Mouse (Mus musculus): ENCODE measurements at regions not wholly inside any gene's neighbourhood (a gene's known extent, or its start where the extent isn't known, plus 50 kb on each side); places are given as distances from the start of the nearest gene placed in this dataset.
A peak's percentile ranks its signal among the peaks of the same experiment; 100 is the strongest.
"Not testable (repeated sequence)": the region's sequence is repeated elsewhere in the genome, so short reads cannot be mapped to it uniquely, and the experiment has no call there.

DNA sequence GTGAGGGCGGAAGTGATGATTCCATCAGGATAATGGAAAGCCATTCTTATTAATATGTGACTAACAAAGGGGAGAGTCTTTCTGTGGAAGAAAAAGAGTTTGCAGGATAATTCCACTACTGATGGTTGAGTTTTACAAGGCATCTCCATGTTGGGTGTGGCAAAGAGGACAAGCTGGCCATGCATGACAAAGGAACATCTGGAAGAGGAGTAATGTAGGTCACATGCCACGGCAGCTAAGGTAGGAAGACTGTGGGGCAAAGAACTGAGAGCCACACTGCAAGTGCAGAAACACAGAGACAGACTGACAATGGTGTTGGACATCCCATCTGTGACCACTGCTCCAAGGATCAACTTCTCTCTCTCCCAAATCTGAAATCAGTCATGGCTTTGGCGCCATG is 196.4 kb upstream of the Gdi2 start:
- DNase-seq (ENCODE audit: low spot score), result no peak

DNA sequence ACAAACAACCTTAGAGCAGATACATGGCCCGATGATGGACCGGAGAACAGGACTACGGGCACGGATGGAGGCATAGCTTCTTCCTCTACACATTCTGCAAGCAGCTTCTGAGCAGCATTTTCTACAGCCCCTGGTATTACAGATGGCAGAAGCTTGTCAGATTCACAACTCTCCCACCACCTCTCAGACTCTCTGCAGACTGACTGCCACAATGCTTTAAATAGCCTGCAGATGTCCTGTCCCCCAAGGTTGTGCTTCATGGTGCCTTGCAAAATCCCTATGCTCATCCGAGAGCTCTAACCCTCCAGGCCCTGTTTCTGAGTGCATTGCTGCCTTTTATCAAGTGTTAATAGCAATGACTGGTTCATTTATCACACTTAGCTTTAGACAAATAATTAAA is 194.3 kb upstream of the Gdi2 start:
- DNase-seq (ENCODE audit: low spot score), result no peak

DNA sequence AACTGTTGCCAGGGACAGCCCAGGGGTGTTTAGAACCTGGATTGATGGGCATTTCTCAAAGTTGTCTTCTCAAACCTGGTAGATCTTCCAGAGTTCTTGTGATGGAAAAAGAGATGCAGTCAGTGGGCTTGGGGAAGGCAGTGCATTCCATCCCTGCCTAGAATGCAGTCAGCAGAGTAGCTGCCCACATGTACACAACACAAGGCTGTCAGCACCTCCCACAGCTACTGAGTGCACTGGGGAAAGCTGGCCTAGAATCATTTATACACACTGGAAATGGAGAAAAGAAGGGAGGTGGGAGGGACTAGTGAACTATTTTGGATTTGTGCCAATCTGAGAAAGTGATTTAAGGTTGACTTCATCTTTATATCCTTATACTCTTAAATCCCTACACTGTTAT is 183.0 kb upstream of the Gdi2 start:
- DNase-seq (ENCODE audit: low spot score), result not testable (repeated sequence)

DNA sequence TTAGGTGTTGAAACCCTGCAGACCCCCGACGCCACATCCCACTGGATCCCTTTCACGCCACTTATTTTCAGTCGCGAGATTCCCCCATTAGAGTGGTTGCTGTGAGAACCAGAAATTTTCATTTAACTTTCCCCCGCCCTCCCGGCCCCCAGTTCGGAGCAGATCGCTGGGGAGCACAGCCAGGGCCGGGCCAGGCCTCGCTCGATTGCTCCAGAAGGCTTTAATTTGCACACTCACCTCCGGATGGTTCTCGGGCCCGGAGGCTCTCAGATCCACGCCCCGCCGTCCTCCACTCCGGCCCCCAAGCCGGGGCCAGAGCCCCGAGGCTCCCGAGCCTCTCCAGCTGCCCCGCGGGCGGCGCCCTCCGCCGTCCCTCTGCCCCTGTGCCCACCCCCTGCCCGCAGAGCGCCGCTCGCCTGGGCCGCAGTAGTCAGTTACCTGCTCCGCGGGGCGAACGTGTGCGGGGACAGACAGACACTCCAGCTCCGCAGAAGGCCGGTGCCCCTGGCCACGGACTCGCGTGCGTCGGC is 179.7 kb upstream of the Gdi2 start:
- DNase-seq (ENCODE audit: low spot score), result no peak

DNA sequence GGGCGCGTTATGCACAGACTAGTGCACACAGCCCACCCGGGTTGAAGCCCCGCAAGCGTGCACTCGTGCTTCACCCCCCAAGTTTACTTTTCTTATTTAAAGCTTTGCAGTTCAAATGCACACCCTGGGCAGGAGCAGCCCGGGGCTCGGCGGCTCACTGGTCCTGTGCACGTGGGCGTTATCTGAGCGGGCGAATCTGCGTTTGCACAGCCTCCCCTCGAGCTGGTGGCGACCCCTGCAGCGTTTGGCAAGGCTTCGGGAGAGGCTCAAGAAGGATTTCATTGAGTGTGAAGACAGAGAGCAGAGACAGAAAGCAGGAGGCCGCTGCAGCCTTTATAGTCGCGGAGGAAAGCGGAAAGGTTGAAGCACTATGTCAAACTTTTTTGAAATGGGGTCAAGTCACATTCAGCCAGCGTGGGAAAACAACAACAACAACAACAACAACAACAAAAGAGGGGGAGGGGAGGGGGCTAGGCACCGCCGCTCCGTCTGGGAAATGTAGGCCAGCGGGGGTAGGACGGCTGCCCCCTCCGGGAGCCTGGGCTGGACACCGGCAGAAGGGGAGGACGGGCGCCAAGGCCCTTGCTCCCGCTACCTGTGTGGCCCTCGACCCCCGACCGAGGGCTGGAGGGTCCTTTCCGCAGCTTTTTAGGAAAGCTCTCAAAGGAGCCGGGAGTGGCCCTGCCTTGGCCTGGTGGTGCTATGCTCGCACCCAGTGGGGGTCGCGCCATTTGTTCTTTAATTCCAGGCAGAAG is 178.7 kb upstream of the Gdi2 start:
- peak; percentile 36 for DNase-seq (ENCODE audit: low spot score)

DNA sequence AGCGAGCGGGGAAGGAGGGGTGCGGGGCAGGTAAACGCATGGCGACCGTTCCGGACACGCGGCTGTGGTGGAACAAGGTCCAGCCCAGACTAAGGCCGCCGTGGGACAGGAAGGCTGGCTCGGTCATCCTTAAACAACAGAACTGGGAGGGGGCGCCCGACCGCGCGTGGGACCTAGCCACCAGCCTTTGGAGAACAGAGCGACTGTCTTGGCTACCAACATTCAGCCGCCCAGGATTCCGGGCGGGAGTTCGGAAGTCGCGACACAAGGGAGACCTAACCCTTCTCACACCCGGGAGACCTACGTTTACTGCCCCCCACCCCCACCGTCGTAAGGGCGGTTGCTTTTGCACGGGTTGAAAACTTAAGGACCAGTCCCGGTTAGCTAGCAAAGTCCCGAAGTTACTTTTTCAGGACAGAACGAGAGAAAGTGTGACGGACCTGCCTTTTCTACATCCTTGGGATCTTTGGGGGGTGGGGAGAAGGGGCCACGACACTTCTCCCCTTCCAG is 178.1 kb upstream of the Gdi2 start:
- DNase-seq (ENCODE audit: low spot score), result not testable (repeated sequence)

DNA sequence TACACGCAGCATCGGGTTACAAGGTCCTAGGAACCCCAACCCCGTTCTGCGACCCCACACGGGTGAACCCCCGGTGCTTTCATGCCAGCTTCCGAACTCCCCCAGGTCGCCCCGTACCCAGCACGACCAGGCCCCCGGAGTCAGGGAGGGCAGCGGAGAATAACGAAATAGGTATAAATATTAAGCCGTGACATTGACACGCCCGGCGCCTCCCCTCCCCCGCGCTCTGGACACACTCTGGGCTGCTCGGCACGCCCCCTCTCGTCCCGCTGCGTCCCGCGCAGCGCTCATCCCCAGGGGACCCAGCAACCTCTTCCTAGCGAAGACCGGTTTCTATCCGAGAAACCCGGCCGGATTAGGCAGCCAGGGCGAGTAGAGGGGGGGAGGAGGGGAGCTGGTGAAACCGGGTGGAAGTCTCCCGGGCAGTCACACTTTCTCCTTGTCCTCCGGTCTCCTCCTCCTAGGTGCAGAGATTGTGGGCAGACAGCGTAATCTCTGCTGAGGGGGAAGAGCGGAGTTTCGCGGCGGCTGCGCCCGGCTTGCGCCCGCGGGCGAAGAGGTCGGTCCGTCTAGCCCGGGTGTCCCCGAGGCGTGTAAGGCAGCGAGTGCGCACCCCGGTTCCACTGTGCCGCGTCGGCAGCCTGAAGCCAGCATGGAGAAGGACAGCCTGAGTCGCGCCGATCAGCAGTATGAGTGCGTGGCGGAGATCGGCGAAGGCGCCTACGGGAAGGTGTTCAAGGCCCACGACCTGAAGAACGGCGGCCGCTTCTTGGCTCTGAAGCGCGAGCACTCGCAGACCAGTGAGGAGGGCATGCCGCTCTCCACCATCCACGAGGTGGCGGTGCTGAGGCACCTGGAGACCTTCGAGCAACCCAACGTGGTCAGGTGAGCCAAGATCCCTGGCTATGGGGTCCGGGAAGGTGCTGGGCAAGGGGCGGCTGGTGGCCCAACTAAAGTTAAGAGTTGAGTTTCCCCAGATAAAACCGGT is 177.1 kb upstream of the Gdi2 start:
- peak; percentile 58 for DNase-seq (ENCODE audit: low spot score)

DNA sequence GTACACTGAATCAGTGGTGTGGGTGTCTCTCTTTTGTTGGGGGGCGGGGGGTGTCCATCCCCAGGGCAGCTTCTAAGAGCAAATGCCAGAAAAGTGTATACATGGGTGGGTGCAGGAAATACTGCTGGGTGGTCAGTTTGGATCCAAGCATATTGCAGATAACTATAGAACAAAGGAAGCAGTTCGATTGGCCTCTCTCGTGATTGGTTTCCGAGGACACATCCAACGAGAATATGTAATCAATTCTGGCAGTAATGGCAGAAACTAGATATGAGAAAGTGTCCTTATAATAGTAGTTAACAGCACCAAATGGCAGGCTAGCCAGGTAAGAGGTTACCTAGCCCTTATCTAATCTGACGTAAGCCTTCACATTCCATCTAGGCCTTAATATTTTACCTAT is 165.2 kb upstream of the Gdi2 start:
- DNase-seq (ENCODE audit: low spot score), result peak; percentile 81

DNA sequence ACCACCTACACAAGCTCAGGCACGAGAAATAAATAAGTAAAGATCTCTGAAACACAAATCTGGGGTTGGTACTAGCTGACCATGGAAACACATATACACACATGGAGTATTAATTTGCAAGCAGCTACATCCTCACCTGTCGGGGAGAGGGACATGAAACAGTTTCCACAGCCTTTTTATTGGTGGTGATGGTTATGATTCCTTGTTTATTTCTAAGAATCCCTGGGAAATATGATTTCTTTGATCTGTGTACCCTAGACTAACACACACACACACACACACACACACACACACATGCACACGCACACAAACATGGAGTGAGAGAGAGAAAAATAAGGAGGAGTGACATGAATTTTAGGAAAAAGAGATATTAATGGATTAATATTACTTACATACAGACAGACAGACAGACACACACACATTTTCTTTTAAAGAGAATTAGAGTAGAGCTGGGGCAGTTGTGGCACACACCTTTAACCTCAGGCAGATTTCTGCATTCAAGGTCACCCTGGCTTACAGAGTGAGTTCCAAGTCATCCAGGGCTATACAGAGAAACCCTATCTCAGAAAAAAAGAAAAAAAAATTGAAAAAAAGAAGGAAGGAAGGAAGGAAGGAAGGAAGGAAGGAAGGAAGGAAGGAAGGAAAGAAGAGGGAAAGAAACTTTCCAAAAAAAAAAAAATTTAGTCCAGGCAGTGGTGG is 164.2 kb upstream of the Gdi2 start:
- DNase-seq (ENCODE audit: low spot score), result peak; percentile 19

DNA sequence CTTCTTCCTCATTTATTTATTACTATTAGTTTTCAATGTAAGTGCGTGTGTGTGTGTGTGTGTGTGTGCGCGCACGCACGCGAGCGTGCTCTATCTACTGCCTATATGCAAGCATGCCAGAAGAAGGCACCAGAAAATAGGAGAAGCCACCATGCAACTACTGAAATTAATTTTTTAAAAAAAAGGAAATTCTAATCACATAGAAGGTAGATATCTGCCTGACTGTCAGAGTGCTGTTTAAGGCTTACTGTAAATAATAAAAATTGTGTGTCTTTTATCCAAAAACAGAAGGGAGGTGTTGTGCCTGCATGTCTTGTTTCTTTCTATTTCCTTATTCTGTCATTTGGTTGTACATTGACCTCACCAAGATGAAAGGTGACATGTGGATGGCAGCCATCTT is 163.1 kb upstream of the Gdi2 start:
- no peak for DNase-seq (ENCODE audit: low spot score)

DNA sequence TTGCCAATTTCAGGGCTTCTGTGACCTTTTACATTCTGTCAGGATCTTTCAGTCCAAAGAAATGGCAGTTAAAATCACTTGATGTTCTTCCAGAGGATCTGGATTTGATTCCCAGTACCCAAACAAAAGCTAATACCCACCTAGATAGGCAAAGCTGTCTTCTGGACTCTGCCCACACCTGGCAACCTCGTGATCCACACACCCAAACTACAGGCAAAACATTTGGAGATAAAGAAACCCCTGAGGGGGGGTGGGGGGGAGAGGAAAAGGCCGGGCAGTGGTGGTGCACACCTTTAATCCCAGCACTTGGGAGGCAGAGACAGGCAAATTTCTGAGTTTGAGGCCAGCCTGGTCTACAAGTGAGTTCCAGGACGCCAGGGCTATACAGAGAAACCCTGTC is 160.1 kb upstream of the Gdi2 start:
- DNase-seq (ENCODE audit: low spot score), result not testable (repeated sequence)

DNA sequence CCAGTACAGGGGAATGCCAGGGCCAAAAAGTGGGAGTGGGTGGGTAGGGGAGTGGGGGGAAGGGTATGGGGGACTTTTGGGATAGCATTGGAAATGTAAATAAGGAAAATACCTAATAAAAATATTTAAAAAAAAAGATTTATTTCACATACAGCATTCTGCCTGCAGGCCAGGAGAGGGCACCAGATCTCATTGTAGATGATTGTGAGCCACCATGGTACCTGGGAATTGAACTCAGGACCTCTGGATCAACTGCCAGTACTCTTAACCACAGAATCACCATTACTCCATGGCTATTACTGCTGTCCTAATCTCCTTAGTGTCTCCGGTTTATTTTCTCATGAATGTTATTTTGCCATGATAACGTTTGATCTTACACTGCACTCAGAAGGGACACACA is 132.1 kb upstream of the Gdi2 start:
- DNase-seq (ENCODE audit: low spot score), result not testable (repeated sequence)

DNA sequence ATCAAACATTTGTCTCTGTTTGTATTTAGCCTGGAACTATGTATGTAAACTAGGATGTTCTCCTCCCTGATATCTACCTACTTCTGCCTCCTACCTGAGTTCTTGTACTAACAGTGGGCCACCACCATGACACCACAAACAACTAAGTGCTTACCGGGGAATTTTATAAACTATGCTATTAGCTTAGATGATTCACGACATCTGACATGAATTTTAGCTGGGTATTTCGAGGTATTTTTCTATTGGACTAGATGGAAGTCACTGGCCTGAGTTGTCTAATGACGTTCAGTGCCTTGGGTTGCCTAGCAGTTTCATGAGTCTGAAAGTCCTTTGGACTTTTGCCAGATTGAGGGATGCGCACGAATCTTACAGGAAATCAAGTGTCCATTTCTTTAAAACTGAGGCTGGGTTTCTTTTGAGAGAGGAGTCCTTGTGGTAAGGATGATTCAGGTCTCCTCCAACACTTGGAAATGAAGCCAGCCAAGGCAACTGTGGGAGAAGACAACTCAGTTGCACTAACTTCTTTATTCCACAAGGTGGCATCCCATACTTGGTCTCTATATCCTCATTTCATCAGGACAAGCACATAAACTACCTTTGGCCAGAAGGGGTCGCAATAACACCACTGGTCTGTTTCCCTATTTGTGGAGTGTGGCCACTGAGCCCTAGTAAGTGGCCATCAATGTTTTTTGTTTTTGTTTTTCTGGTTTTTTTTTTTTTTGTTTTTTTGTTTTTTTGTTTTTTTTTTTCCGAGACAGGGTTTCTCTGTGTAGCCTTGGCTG is 131.4 kb upstream of the Gdi2 start:
- DNase-seq (ENCODE audit: low spot score), result peak; percentile 76

DNA sequence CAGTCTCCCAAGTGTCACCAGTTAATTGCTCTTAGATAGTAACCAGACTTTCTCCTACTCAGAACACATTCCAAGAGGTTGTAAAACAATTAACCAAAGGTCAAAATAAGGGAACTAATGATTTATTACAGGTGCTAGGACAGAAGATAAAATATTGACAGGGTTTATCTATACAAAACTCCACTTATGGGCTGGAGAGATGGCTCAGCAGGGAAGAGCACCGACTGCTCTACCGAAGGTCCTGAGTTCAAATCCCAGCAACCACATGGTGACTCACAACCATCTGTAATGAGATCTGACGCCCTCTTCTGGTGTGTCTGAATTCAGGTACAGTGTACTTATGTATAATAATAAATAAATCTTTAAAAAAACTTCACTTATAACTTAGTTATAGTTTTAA is 127.6 kb upstream of the Gdi2 start:
- not testable (repeated sequence) for DNase-seq (ENCODE audit: low spot score)

DNA sequence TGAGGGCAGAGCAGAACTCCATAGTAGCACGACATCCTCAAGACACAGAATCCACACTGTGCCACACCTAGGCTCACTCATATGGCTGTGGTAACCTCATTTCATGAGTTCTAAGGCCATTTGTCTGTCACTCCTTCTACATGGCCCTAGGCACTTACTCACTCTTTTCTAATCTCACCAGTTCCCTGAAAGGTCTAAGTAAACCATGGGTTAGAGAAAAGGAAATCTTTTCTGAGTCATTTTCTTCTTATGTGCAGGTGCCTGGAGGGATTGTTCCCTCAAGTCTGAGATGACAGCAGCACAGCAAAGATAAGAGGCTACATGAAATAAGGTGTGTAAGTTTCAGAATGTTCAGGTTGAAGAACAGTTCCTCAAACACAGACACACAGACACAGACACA is 120.8 kb upstream of the Gdi2 start:
- no peak for DNase-seq (ENCODE audit: low spot score)

DNA sequence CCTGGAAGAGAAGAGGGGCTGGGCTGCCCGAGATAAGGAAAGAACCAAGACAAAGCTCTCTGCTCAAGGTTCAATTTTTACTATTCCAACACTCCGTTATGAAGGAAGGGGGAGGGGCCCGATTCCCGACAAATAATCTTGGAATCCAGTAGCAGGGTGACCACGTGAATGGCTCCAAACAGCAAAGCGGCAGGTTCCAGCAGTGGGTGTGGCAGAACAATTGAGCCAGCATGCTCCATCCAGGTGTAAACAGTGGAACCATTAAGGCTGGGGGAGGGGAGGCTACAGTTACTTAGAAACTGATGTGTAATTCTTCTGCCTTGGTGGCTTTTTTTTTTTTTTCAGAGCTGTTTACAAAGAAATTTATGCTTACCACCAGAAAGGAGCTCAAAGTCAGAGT is 82.5 kb upstream of the Gdi2 start:
- DNase-seq (ENCODE audit: low spot score), result not testable (repeated sequence)

DNA sequence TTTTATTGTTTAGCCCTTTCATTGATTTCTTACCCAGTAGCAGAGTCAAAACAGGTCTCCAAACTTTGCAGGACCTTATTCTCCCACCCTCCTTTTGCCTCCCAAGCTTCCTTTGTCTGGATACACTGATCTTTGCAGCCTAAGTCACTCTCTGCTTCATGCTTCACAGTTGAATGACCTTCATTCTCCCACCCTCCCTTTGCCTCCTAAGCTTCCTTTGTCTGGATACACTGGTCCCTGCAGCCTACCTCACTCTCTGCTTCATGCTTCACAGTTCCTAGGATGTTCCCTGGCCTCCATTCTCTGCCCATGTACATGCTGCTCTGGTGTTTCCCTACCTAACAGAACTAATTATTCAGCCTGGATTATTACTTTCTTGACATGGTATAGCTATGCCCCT is 61.0 kb upstream of the Gdi2 start:
- DNase-seq (ENCODE audit: low spot score), result no peak

DNA sequence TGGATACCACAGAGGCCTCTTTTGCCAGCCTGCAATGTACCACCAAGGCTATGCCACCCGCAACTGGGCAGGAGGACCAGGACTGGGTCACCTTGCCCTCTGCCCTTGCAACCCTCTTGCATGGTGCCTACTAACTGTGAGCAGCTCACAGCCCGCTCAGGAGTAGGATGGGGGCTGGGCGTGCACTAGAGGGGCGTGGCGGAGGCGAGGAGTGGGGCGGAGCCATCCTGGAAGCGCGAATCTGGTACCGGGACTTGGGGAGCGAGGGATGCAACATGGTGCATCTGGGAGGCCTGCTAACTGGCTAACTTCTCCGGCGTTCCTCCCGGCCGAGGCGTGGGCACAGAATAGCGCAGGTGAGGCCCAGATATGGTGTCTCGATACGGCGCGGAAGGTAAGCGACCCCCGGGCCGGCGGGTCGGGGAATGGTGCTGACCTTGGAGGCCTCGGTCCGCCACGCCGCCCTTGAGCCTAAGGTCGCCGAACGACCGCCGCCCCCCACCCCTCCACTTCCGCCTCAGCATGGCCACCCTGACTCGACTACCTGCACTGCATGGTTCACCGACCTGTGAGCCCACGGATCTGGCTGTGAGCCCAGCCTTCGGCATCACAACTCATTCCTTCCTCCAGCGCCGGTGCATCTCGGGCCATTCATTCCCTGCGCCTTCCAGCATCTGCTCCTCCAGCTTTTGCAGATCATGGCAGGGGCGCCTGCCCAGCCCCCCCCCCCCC is 59.7 kb upstream of the Gdi2 start:
- DNase-seq (ENCODE audit: low spot score), result peak; percentile 87

All from yolk sac, embryonic 10.5 days (tissue).